In genomic region chr15:78248410-78248809, GRCm38 (mm10) we compare ENCODE assay signal across 13 mouse cellular contexts. TPM values are rescaled to one million over a fixed set of nuclear protein-coding genes. Genes with fewer than 3 reads are reported as not detected.
DNase-seq lines count a peak whose midpoint lies in the region; ATAC-seq and TF ChIP-seq lines count a peak whose summit lies in the region.
"Had no signal": no experiment of that assay in that cellular context is flagged by ENCODE, and none has a peak within 500 bp of the region (broad histone marks: within the 10 kb centered on the region; RNA-seq: fewer than 3 reads in every experiment).

No protein-coding gene starts in this region.

- DNase-seq in spleen, adult 18-20 months: peak; percentile 53 to 63
- DNase-seq in spleen, adult 12 weeks (ENCODE audit: low spot score): no peak
- peak; percentile 38 for DNase-seq in lung, postnatal 0 days (ENCODE audit: low spot score)
- peak; percentile 66 to 74 for DNase-seq in natural killer cell, adult 2 months (ENCODE audit: low spot score in 2 of 2)
- DNase-seq in cerebellum, adult 9-10 months: no peak
- no peak for DNase-seq in yolk sac, embryonic 10.5 days (ENCODE audit: low spot score)
- no peak for DNase-seq in testis, postnatal 14 days (ENCODE audit: low spot score)
- DNase-seq: kidney, postnatal 4 days; lung, embryonic 14.5 days; retina, postnatal 1 day had no signal

- H3K4me1 ChIP-seq in lung, postnatal 0 days (ENCODE audit: insufficient read depth, low read depth, low read length): no peaks in the 10 kb centered on the region

- H3K27me3 ChIP-seq in lung, postnatal 0 days (replicated peaks; ENCODE audit: insufficient read depth, low read length): no peaks in the 10 kb centered on the region

- H3K4me3 ChIP-seq in lung, postnatal 0 days (ENCODE audit: low read depth, low read length): no peak overlapping the region
- H3K4me3 ChIP-seq: erythroblast, embryonic 14.5 days; myocyte had no signal

- ATAC-seq in lung, postnatal 0 days: no peak
- no peak for ATAC-seq in cerebellum, adult (ENCODE audit: insufficient number of reproducible peaks, low FRiP score, low TSS enrichment)

- WGBS in lung, postnatal 0 days: 26% methylated on average over 3 of the region's 3 CpGs

- no peak overlapping the region for H3K4me2 ChIP-seq in lung, postnatal 0 days (replicated peaks; ENCODE audit: low read depth, low read length)
- H3K4me2 ChIP-seq: lung, embryonic 14.5 days had no signal

- H3K27ac ChIP-seq in lung, postnatal 0 days (ENCODE audit: low read length): no peak overlapping the region

- no peaks in the 10 kb centered on the region for H3K36me3 ChIP-seq in lung, postnatal 0 days (ENCODE audit: insufficient read depth, low read length)

- no peak overlapping the region for H3K9ac ChIP-seq in lung, postnatal 0 days (replicated peaks; ENCODE audit: low read depth)
- H3K9ac ChIP-seq: lung, embryonic 14.5 days had no signal

- TF ChIP-seq CTCF in lung, postnatal 0 days (IDR thresholded peaks at IDR 0.05): no peak

- H3K9me3 ChIP-seq in lung, postnatal 0 days (ENCODE audit: low read length): no peaks in the 10 kb centered on the region

- no peak for TF ChIP-seq EP300 in lung, postnatal 0 days (IDR thresholded peaks at IDR 0.05)

RNA-seq across cellular contexts. Expression of gene Ncf4, which starts 3.8 kb away (rescaled TPM):
- 12.6 and 13.4 TPM in 2 replicates for polyA plus RNA-seq in lung, postnatal 0 days (2015; fragmentation: Nextera tagmentation; extraction: Ambion mirVana)

RNA-seq across cellular contexts. Expression of gene Pvalb, which starts 42.2 kb away (rescaled TPM):
- not detected in 2 replicates for polyA plus RNA-seq in lung, postnatal 0 days (2015; fragmentation: Nextera tagmentation; extraction: Ambion mirVana)
- polyA plus RNA-seq: erythroblast, embryonic 14.5 days; lung, embryonic 14.5 days had no signal

RNA-seq across cellular contexts. Expression of gene Csf2rb2, which starts 57.1 kb away (rescaled TPM):
- 0.84 and 0.95 TPM in 2 replicates for polyA plus RNA-seq in lung, postnatal 0 days (2015; fragmentation: Nextera tagmentation; extraction: Ambion mirVana)

Comparison
In these comparisons a context has a peak if more than half of its experiments do, and no peak if none do; other contexts are left out.
1. DNase-seq: peak in spleen, adult 18-20 months (2 of 2), lung, postnatal 0 days (single experiment) and natural killer cell, adult 2 months (2 of 2); none in spleen, adult 12 weeks (single experiment), cerebellum, adult 9-10 months (single experiment), yolk sac, embryonic 10.5 days (single experiment) and testis, postnatal 14 days (single experiment).